Mouse (Mus musculus) bone marrow, adult 2 months (tissue): ENCODE data around the gene Bmp2k. TPM values are rescaled to one million over a fixed set of nuclear protein-coding genes. Genes with fewer than 3 reads are reported as not detected.

Source experiments
- H3K27ac ChIP-seq: fragments of 200-500 bp; 2 replicates; pipeline ENCODE4 v1.5.1; 2012; ENCODE audit warnings: low read depth, mild to moderate bottlenecking, control low read depth, inconsistent platforms, low read length; ENCODE audit not compliant: control insufficient read depth, poor library complexity, insufficient read depth
- H3K4me1 ChIP-seq: fragments of 200-500 bp; 2 replicates; pipeline ENCODE4 v1.6.1; 2011; ENCODE audit warnings: low read length; ENCODE audit not compliant: control insufficient read depth, insufficient read depth
- H3K4me3 ChIP-seq: fragments of 200-500 bp; replicated peaks from 2 replicates; pipeline ENCODE3; 2011; ENCODE audit warnings: mild to moderate bottlenecking, low read depth, low read length, control low read depth; ENCODE audit not compliant: control insufficient read depth
- CTCF ChIP-seq: fragments of 200-500 bp; IDR thresholded peaks from 2 replicates; pipeline ENCODE4 v1.5.1; 2011; ENCODE audit warnings: low read length, control low read depth; ENCODE audit not compliant: control insufficient read depth, insufficient read depth
- POLR2A ChIP-seq: fragments of 200-500 bp; IDR thresholded peaks from 2 replicates; pipeline ENCODE4 v1.6.1; 2011; ENCODE audit warnings: low read depth, mild to moderate bottlenecking, control low read depth, low read length, borderline replicate concordance; ENCODE audit not compliant: control insufficient read depth
- WGBS: fragments of 180-500 bp; shearing (Covaris S2); methylation state at CpG from one replicate; pipeline ENCODE4 v1.1.7; 2018; 5-methylcytosine and 5-hydroxymethylcytosine counted together
- polyA plus RNA-seq: library from polyadenylated mRNA; stranded (reverse); fragments of >200 nt; gene quantifications from 2 replicates; pipeline ENCODE4 v1.2.4, GENCODE M21; 2011; ENCODE audit warnings: low replicate concordance; ENCODE audit not compliant: missing spikeins, insufficient read depth, insufficient read length

Bmp2k gene
- polyA plus RNA-seq, 1 experiment, result 12.0 TPM

- WGBS, result 95% methylated on average over 6 of the region's 6 CpGs
- no peaks in the 10 kb centered on the region for H3K4me1 ChIP-seq
- H3K27ac ChIP-seq, result no peak overlapping the region
- no peak overlapping the region for H3K4me3 ChIP-seq
- TF ChIP-seq CTCF (no peak), POLR2A (no peak)
Observed at GRCm38 (mm10) chr5:97085071-97085470, 87.6 kb downstream of the Bmp2k start.

- Histone ChIP-seq H3K4me3 (no peak overlapping the region), H3K4me1 (no peaks in the 10 kb centered on the region), H3K27ac (no peak overlapping the region)
- 91% methylated on average over 24 of the region's 24 CpGs for WGBS
- TF ChIP-seq CTCF (no peak), POLR2A (no peak)
Observed at GRCm38 (mm10) chr5:97087030-97087630, 89.6 kb downstream of the Bmp2k start.

GRCm38 (mm10) chr5:97087746-97088145, 90.3 kb downstream of the Bmp2k start:
- WGBS, result 96% methylated on average over 16 of the region's 16 CpGs
- Histone ChIP-seq H3K4me1 (no peaks in the 10 kb centered on the region), H3K4me3 (no peak overlapping the region), H3K27ac (no peak overlapping the region)
- no peak for TF ChIP-seq CTCF
- TF ChIP-seq POLR2A, result no peak

GRCm38 (mm10) chr5:97088231-97088630, 90.7 kb downstream of the Bmp2k start:
- WGBS, result 85% methylated on average over 6 of the region's 6 CpGs

GRCm38 (mm10) chr5:97089426-97089825, 91.9 kb downstream of the Bmp2k start:
- no peak overlapping the region for H3K27ac ChIP-seq
- TF ChIP-seq POLR2A (no peak), CTCF (no peak)
- 97% methylated on average over 3 of the region's 3 CpGs for WGBS
- H3K4me3 ChIP-seq, result no peak overlapping the region
- H3K4me1 ChIP-seq, result no peaks in the 10 kb centered on the region

More at GRCm38 (mm10) chr5:97088231-97088630, 90.7 kb downstream of the Bmp2k start:
- no peak overlapping the region for H3K4me3 ChIP-seq
- no peaks in the 10 kb centered on the region for H3K4me1 ChIP-seq
- TF ChIP-seq POLR2A, result no peak
- TF ChIP-seq CTCF, result no peak
- H3K27ac ChIP-seq, result no peak overlapping the region

GRCm38 (mm10) chr5:97090034-97090784, 92.7 kb downstream of the Bmp2k start:
- Histone ChIP-seq H3K4me3 (no peak overlapping the region), H3K4me1 (no peaks in the 10 kb centered on the region), H3K27ac (no peak overlapping the region)
- TF ChIP-seq POLR2A, result no peak
- TF ChIP-seq CTCF, result no peak
- WGBS, result 83% methylated on average over 6 of the region's 6 CpGs

- Histone ChIP-seq H3K4me3 (no peak overlapping the region), H3K27ac (no peak overlapping the region), H3K4me1 (no peaks in the 10 kb centered on the region)
- WGBS, result 93% methylated on average over 8 of the region's 8 CpGs
- TF ChIP-seq CTCF, result no peak
- TF ChIP-seq POLR2A, result no peak
Observed at GRCm38 (mm10) chr5:97092970-97093369, 95.5 kb downstream of the Bmp2k start.

- TF ChIP-seq CTCF, result no peak
- no peak for TF ChIP-seq POLR2A
- WGBS, result 63% methylated on average over 13 of the region's 13 CpGs
- H3K4me1 ChIP-seq, result no peaks in the 10 kb centered on the region
- no peak overlapping the region for H3K4me3 ChIP-seq
- H3K27ac ChIP-seq, result no peak overlapping the region
Observed at GRCm38 (mm10) chr5:97095335-97095734, 97.8 kb downstream of the Bmp2k start.
